Mouse (Mus musculus): ENCODE data around the gene Hpdl. TPM values are rescaled to one million over a fixed set of nuclear protein-coding genes. Genes with fewer than 3 reads are reported as not detected.

Hpdl gene
- polyA plus RNA-seq, 1 experiment from 2014 or later = 0.25 TPM

DNA sequence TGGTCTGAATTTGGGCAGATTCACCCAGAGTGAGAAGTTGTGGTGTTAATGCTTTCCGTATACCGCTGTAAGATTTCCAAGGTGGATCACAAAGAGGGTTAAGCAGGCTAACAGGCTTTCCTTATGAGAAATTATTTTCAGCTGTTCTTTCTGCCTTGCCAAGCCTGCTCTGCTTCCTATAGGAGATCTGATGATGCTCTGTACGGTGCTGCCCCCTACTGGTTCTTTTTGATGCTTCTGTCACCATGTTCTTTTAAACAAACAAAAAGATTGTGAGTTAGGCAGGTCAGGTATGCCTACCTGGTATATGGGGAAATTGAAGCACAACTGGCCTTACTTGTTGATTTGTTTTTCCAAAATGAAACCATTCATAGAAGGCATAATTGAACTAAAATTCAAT lies 32.6 kb downstream of the Hpdl start:
- Histone ChIP-seq H3K9ac (replicated peaks; ENCODE audit: low read depth) (no peak overlapping the region), H3K4me2 (replicated peaks; ENCODE audit: low read depth, low read length) (no peak overlapping the region), H3K4me1 (ENCODE audit: insufficient read depth, low read depth, low read length) (no peaks in the 10 kb centered on the region), H3K4me3 (ENCODE audit: low read depth, low read length) (no peak overlapping the region), H3K27ac (ENCODE audit: low read length) (no peak overlapping the region), H3K9me3 (ENCODE audit: low read length) (no peaks in the 10 kb centered on the region), H3K36me3 (ENCODE audit: insufficient read depth, low read length) (no peaks in the 10 kb centered on the region; the same call in 1 of the 2 replicates), H3K27me3 (replicated peaks; ENCODE audit: insufficient read depth, low read length) (no peaks in the 10 kb centered on the region)
- ATAC-seq (peak; percentile 75), DNase-seq (ENCODE audit: low spot score) (peak; percentile 91)
- TF ChIP-seq CTCF (IDR thresholded peaks at IDR 0.05) (peak; percentile 90), EP300 (IDR thresholded peaks at IDR 0.05) (no peak)
- WGBS = 7% methylated on average over 3 of the region's 3 CpGs

DNA sequence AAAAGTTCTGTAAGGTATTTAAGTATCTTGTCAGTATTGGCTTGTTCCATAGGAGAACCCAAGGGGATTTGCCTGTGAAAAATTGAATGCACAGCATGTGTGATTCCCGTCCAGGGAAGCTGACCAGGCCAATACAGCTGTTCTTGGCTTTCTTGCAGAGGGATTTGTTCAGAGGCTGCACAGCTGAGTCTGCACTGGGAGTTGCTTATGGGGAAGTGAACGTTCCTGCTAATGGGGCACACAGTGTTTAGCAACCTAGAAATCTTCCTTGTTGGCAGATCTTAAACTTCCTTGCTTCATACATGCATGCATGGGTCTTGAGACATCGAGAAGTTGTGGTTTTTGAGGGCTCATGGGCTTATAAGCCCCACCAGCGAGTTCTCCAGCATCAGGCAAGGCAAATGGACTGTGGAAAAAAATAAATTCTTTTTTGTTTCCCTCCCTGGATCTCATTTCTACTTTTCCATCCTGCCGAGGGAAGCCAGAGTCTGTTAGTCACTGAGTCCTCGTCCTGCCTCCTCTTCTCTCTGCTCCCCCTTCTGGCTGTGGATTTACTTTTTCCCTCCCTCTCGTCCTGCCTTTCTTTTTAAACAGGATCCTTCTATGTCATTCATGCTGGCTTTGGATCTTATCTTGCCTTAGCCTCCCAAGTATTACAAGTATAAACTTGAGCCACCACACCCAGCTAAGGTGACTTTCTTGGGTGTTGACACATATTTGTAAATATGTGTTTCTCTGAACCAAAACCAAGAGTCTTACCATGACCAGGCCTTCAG lies 33.3 kb downstream of the Hpdl start:
- 35% methylated on average over 7 of the region's 7 CpGs for WGBS
- no peak overlapping the region for H3K9ac ChIP-seq (replicated peaks; ENCODE audit: low read depth)
- no peaks in the 10 kb centered on the region for H3K27me3 ChIP-seq (replicated peaks; ENCODE audit: insufficient read depth, low read length)
- DNase-seq (ENCODE audit: low spot score) = peak; percentile 65
- peak; percentile 41 for TF ChIP-seq CTCF (IDR thresholded peaks at IDR 0.05)
- TF ChIP-seq EP300 (IDR thresholded peaks at IDR 0.05) = no peak
- no peak overlapping the region for H3K4me2 ChIP-seq (replicated peaks; ENCODE audit: low read depth, low read length)
- ATAC-seq = peak; percentile 54
- no peaks in the 10 kb centered on the region for H3K4me1 ChIP-seq (ENCODE audit: insufficient read depth, low read depth, low read length)
- H3K27ac ChIP-seq (ENCODE audit: low read length) = no peak overlapping the region
- no peak overlapping the region for H3K4me3 ChIP-seq (ENCODE audit: low read depth, low read length)
- no peaks in the 10 kb centered on the region; the same call in 1 of the 2 replicates for H3K36me3 ChIP-seq (ENCODE audit: insufficient read depth, low read length)
- H3K9me3 ChIP-seq (ENCODE audit: low read length) = no peaks in the 10 kb centered on the region

DNA sequence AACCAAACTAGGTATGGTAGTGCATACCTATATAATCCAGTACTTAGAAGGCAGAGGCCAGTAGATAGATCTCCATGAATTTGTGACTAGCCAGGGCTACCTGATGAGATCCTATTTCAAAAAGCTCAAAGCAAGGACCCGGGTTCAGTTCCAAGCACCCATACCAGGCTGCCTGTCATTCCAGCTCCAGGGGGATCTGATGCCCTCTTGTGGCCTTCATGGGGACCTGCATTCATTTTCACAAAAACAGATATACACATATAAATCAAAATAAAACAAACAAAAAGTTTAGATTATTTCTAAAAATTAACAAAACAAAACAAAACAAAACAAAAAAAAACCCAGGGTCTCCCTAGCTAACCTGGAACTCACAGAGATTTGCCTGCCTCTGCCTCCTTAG lies 34.9 kb downstream of the Hpdl start:
- H3K27me3 ChIP-seq (replicated peaks; ENCODE audit: insufficient read depth, low read length) = no peaks in the 10 kb centered on the region
- H3K36me3 ChIP-seq (ENCODE audit: insufficient read depth, low read length) = no peaks in the 10 kb centered on the region
- no peak for TF ChIP-seq EP300 (IDR thresholded peaks at IDR 0.05)
- peak; percentile 26 for TF ChIP-seq CTCF (IDR thresholded peaks at IDR 0.05)
- H3K4me2 ChIP-seq (replicated peaks; ENCODE audit: low read depth, low read length) = no peak overlapping the region
- WGBS = 85% methylated on average over 1 of the region's 1 CpGs
- no peak overlapping the region for H3K4me3 ChIP-seq (ENCODE audit: low read depth, low read length)
- DNase-seq (ENCODE audit: low spot score) (no peak), ATAC-seq (no peak)
- H3K9me3 ChIP-seq (ENCODE audit: low read length) = no peaks in the 10 kb centered on the region
- H3K27ac ChIP-seq (ENCODE audit: low read length) = no peak overlapping the region
- no peaks in the 10 kb centered on the region for H3K4me1 ChIP-seq (ENCODE audit: insufficient read depth, low read depth, low read length)
- no peak overlapping the region for H3K9ac ChIP-seq (replicated peaks; ENCODE audit: low read depth)

DNA sequence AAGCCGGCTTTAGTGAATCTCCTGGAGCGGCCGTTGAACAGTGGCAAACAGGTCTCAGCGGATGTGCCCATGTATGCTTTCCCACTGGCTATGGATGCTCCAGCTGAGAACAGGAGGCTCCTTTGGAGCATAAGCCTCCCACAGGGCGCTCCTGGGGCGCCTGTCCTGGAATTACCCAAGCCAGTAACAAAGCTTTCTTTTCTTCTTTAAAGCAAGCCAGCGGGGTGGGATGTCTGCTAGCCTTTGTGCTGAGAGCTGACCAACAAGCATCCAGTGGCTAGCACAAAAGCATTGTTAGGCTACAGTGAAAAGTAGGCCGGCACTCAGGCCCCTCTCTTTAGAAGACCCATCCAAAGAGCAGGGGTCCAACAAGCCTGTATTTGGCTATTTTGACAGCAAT lies 39.3 kb downstream of the Hpdl start:
- WGBS = 33% methylated on average over 8 of the region's 8 CpGs
- H3K9ac ChIP-seq (replicated peaks; ENCODE audit: low read depth) = no peak overlapping the region

DNA sequence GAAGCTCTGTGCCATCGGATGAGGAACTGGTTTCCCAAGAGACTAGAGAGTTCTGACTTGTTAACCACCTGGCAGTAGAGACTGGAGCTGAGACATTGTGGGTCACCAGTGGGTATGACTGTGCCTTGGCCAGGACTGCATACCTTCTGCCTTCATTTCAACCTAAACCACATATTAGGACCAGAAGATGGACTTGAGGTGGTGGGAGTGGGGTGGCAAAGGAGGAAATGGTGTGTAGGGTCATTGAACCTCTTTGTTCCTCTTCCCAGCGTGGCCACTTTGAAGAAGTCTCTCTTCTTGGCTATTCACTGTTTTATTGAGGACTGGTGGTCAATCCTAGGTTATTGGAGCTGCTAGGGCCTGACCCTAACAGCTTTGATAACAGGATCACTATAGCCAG lies 40.1 kb downstream of the Hpdl start:
- H3K27me3 ChIP-seq (replicated peaks; ENCODE audit: insufficient read depth, low read length) = no peaks in the 10 kb centered on the region
- TF ChIP-seq EP300 (IDR thresholded peaks at IDR 0.05) = no peak
- no peak for TF ChIP-seq CTCF (IDR thresholded peaks at IDR 0.05)
- H3K9me3 ChIP-seq (ENCODE audit: low read length) = no peaks in the 10 kb centered on the region
- H3K4me2 ChIP-seq (replicated peaks; ENCODE audit: low read depth, low read length) = no peak overlapping the region
- 40% methylated on average over 2 of the region's 2 CpGs for WGBS
- no peaks in the 10 kb centered on the region for H3K36me3 ChIP-seq (ENCODE audit: insufficient read depth, low read length)
- no peak overlapping the region for H3K27ac ChIP-seq (ENCODE audit: low read length)
- H3K9ac ChIP-seq (replicated peaks; ENCODE audit: low read depth) = no peak overlapping the region
- DNase-seq (ENCODE audit: low spot score) = no peak
- H3K4me1 ChIP-seq (ENCODE audit: insufficient read depth, low read depth, low read length) = no peaks in the 10 kb centered on the region
- ATAC-seq = no peak
- H3K4me3 ChIP-seq (ENCODE audit: low read depth, low read length) = no peak overlapping the region

More for the DNA sequence above, 39.3 kb downstream of the Hpdl start:
- TF ChIP-seq CTCF (IDR thresholded peaks at IDR 0.05) (no peak), EP300 (IDR thresholded peaks at IDR 0.05) (no peak)
- ATAC-seq (no peak), DNase-seq (ENCODE audit: low spot score) (no peak)
- Histone ChIP-seq H3K27me3 (replicated peaks; ENCODE audit: insufficient read depth, low read length) (no peaks in the 10 kb centered on the region), H3K4me3 (ENCODE audit: low read depth, low read length) (no peak overlapping the region), H3K36me3 (ENCODE audit: insufficient read depth, low read length) (no peaks in the 10 kb centered on the region), H3K27ac (ENCODE audit: low read length) (no peak overlapping the region), H3K4me2 (replicated peaks; ENCODE audit: low read depth, low read length) (no peak overlapping the region), H3K9me3 (ENCODE audit: low read length) (no peaks in the 10 kb centered on the region), H3K4me1 (ENCODE audit: insufficient read depth, low read depth, low read length) (no peaks in the 10 kb centered on the region)

DNA sequence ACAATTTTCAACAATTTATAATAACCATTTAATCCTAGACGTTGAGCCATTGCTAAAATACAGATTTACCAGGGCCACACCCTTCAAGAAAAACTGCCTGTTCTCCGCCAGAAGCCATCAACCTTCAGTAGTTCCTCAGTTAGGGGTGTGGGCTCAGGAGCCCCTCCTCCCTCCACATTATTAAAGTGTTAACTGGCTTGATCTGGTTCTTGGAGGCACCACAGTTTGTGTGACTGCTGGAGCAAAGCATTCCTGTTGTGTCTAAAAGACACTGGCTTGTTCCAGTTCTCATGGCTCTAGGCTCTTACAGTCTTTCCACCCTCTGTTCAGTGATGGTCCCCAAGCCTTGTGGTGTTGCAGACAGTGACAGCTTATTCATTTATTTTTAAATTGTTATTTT lies 41.0 kb downstream of the Hpdl start:
- H3K9me3 ChIP-seq (ENCODE audit: low read length) = no peaks in the 10 kb centered on the region
- H3K4me2 ChIP-seq (replicated peaks; ENCODE audit: low read depth, low read length) = no peak overlapping the region
- H3K4me3 ChIP-seq (ENCODE audit: low read depth, low read length) = no peak overlapping the region
- TF ChIP-seq EP300 (IDR thresholded peaks at IDR 0.05) (no peak), CTCF (IDR thresholded peaks at IDR 0.05) (no peak)
- H3K9ac ChIP-seq (replicated peaks; ENCODE audit: low read depth) = no peak overlapping the region
- no peaks in the 10 kb centered on the region for H3K4me1 ChIP-seq (ENCODE audit: insufficient read depth, low read depth, low read length)
- no peak overlapping the region for H3K27ac ChIP-seq (ENCODE audit: low read length)
- no peaks in the 10 kb centered on the region for H3K27me3 ChIP-seq (replicated peaks; ENCODE audit: insufficient read depth, low read length)
- ATAC-seq = no peak
- WGBS = 67% methylated on average over 2 of the region's 2 CpGs
- DNase-seq (ENCODE audit: low spot score) = no peak
- H3K36me3 ChIP-seq (ENCODE audit: insufficient read depth, low read length) = no peaks in the 10 kb centered on the region

Measured in lung, postnatal 0 days (tissue).